Mouse (Mus musculus): ENCODE measurements at regions not wholly inside any gene's neighbourhood (a gene's known extent, or its start where the extent isn't known, plus 50 kb on each side); places are given as distances from the start of the nearest gene placed in this dataset.

DNA sequence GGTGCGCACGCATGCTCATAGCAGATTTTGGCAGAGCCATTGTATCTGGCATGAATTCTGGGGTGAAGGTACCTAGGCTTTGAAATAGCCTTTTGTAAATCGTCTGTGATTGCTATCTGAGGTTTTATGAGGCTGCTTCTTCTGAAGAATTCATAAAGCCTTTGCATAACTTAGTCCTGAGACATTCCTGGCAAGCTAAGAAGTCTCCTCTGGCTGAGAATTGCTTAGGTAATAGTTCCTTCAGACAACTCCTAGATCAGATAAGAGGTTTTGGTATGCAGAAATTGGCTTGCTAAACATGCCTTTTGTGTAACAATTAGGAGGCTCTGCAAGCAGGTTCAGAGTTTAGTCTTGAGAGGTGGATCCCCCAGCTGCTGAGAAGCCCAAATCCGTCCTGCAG, 82.7 kb downstream of the Pmp22 start:
- Histone ChIP-seq H3K36me3 (ENCODE audit: control insufficient read depth, insufficient read depth, low read length) (no peaks in the 10 kb centered on the region), H3K27ac (ENCODE audit: low read depth, low read length) (no peak overlapping the region), H3K4me3 (ENCODE audit: low read length) (no peak overlapping the region), H3K9me3 (ENCODE audit: control insufficient read depth, low read length) (no peaks in the 10 kb centered on the region), H3K27me3 (ENCODE audit: control insufficient read depth, insufficient read depth, low read length) (no peaks in the 10 kb centered on the region), H3K9ac (ENCODE audit: low read depth, low read length) (no peak overlapping the region), H3K4me1 (ENCODE audit: control insufficient read depth, insufficient read depth, low read length) (no peaks in the 10 kb centered on the region), H3K4me2 (replicated peaks; ENCODE audit: low read depth, low read length) (no peak overlapping the region)
- no peak for ATAC-seq (ENCODE audit: low FRiP score, low TSS enrichment)
- 76% methylated on average over 4 of the region's 4 CpGs for WGBS

- H3K36me3 ChIP-seq (ENCODE audit: control insufficient read depth, insufficient read depth, low read length), result no peaks in the 10 kb centered on the region
- no peak for ATAC-seq (ENCODE audit: low FRiP score, low TSS enrichment)
- no peak overlapping the region for H3K27ac ChIP-seq (ENCODE audit: low read depth, low read length)
- no peak overlapping the region for H3K4me2 ChIP-seq (replicated peaks; ENCODE audit: low read depth, low read length)
- H3K9me3 ChIP-seq (ENCODE audit: control insufficient read depth, low read length), result no peaks in the 10 kb centered on the region
- H3K4me3 ChIP-seq (ENCODE audit: low read length), result no peak overlapping the region
- no peaks in the 10 kb centered on the region for H3K27me3 ChIP-seq (ENCODE audit: control insufficient read depth, insufficient read depth, low read length)
- no peaks in the 10 kb centered on the region for H3K4me1 ChIP-seq (ENCODE audit: control insufficient read depth, insufficient read depth, low read length)
- 8% methylated on average over 6 of the region's 6 CpGs for WGBS
- H3K9ac ChIP-seq (ENCODE audit: low read depth, low read length), result no peak overlapping the region
Observed at GRCm38 (mm10) chr11:63213043-63213442, 84.3 kb downstream of the Pmp22 start.

DNA sequence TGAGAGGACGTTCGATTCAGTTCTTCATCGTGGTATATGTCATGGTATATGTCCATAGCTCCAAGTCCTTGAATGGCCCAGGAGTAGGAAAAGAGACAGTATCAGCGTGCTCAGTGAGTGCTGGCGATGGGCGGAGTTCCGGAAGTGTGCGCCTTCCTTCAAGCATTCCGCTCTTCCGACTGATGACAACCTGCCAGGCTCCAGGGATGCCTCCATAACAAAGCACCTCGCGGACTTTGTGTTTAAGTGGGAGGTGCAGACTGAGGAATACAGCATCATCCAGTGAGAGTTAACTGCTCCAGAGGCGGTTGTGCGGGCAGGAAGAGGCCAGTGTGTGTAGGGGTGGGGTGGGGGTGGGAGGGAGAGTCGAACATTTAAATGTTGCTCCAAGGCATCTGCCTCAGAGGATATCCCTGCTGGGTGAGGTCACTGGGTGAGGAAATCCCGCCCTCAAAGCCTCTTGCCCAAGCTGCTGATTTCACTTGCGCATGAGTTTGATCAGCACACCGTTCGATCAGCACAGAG, 85.2 kb downstream of the Pmp22 start:
- Histone ChIP-seq H3K36me3 (ENCODE audit: control insufficient read depth, insufficient read depth, low read length) (no peaks in the 10 kb centered on the region), H3K4me3 (ENCODE audit: low read length) (no peak overlapping the region), H3K9ac (ENCODE audit: low read depth, low read length) (no peak overlapping the region), H3K27me3 (ENCODE audit: control insufficient read depth, insufficient read depth, low read length) (no peaks in the 10 kb centered on the region), H3K9me3 (ENCODE audit: control insufficient read depth, low read length) (no peaks in the 10 kb centered on the region), H3K27ac (ENCODE audit: low read depth, low read length) (no peak overlapping the region), H3K4me2 (replicated peaks; ENCODE audit: low read depth, low read length) (0 out of 2 replicates have a peak overlapping the region, but pooled peaks have one; percentile 2), H3K4me1 (ENCODE audit: control insufficient read depth, insufficient read depth, low read length) (no peaks in the 10 kb centered on the region)
- 56% methylated on average over 19 of the region's 19 CpGs for WGBS
- ATAC-seq (ENCODE audit: low FRiP score, low TSS enrichment), result no peak

GRCm38 (mm10) chr11:63215993-63216392, 87.2 kb downstream of the Pmp22 start:
- H3K4me2 ChIP-seq (replicated peaks; ENCODE audit: low read depth, low read length), result no peak overlapping the region
- no peak for ATAC-seq (ENCODE audit: low FRiP score, low TSS enrichment)
- no peaks in the 10 kb centered on the region for H3K27me3 ChIP-seq (ENCODE audit: control insufficient read depth, insufficient read depth, low read length)
- no peak overlapping the region for H3K4me3 ChIP-seq (ENCODE audit: low read length)
- H3K9me3 ChIP-seq (ENCODE audit: control insufficient read depth, low read length), result no peaks in the 10 kb centered on the region
- no peak overlapping the region for H3K9ac ChIP-seq (ENCODE audit: low read depth, low read length)
- H3K4me1 ChIP-seq (ENCODE audit: control insufficient read depth, insufficient read depth, low read length), result no peaks in the 10 kb centered on the region
- no peak overlapping the region for H3K27ac ChIP-seq (ENCODE audit: low read depth, low read length)
- WGBS, result 89% methylated on average over 2 of the region's 2 CpGs
- no peaks in the 10 kb centered on the region for H3K36me3 ChIP-seq (ENCODE audit: control insufficient read depth, insufficient read depth, low read length)

DNA sequence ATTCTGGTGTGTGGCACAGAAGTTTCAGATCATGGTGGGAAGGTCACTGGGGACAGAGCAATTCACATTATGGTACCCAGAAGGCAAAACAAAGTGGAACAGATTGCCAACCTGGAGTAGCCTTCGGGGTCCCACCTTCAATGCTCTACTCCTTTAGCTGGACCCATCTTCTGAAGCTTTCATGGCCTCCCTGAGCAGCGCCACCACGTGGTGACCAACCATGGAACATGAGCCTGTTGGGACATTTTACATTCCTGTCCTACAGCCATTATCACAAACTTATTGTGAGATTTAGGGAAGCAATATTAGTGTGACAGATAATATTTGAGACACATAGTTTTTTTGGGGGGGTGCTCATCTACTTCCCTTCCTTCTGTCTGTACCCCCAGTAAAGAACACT, 88.3 kb downstream of the Pmp22 start:
- H3K9me3 ChIP-seq (ENCODE audit: control insufficient read depth, low read length), result no peaks in the 10 kb centered on the region
- no peak for ATAC-seq (ENCODE audit: low FRiP score, low TSS enrichment)
- 69% methylated on average over 3 of the region's 3 CpGs for WGBS
- no peak overlapping the region for H3K27ac ChIP-seq (ENCODE audit: low read depth, low read length)
- H3K4me1 ChIP-seq (ENCODE audit: control insufficient read depth, insufficient read depth, low read length), result no peaks in the 10 kb centered on the region
- no peaks in the 10 kb centered on the region for H3K36me3 ChIP-seq (ENCODE audit: control insufficient read depth, insufficient read depth, low read length)
- no peak overlapping the region for H3K4me2 ChIP-seq (replicated peaks; ENCODE audit: low read depth, low read length)
- H3K4me3 ChIP-seq (ENCODE audit: low read length), result no peak overlapping the region
- no peaks in the 10 kb centered on the region for H3K27me3 ChIP-seq (ENCODE audit: control insufficient read depth, insufficient read depth, low read length)
- H3K9ac ChIP-seq (ENCODE audit: low read depth, low read length), result no peak overlapping the region

DNA sequence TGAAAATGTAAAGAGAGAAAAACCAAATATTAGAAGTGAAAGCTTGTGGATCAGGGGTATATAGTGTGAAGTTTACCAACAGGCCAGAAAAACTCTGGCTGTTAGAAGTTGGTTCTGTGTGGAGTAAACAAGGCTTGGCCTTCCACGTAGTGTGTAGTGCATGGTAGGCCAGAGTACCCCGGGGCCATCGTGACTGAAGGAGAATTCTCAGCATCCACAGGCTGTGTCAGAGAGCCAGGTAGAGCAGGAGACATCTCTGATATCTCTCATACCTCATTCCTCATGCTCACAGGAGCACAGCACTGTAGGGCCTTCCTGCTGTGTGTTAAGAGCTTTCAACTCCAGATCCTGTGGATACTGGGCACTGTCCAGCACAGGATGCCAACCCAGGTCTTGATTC, 97.7 kb downstream of the Pmp22 start:
- no peak for ATAC-seq (ENCODE audit: low FRiP score, low TSS enrichment)
- 99% methylated on average over 3 of the region's 3 CpGs for WGBS
- Histone ChIP-seq H3K27me3 (ENCODE audit: control insufficient read depth, insufficient read depth, low read length) (no peaks in the 10 kb centered on the region), H3K9ac (ENCODE audit: low read depth, low read length) (no peak overlapping the region), H3K9me3 (ENCODE audit: control insufficient read depth, low read length) (no peaks in the 10 kb centered on the region), H3K27ac (ENCODE audit: low read depth, low read length) (no peak overlapping the region), H3K4me2 (replicated peaks; ENCODE audit: low read depth, low read length) (no peak overlapping the region), H3K36me3 (ENCODE audit: control insufficient read depth, insufficient read depth, low read length) (no peaks in the 10 kb centered on the region), H3K4me1 (ENCODE audit: control insufficient read depth, insufficient read depth, low read length) (no peaks in the 10 kb centered on the region), H3K4me3 (ENCODE audit: low read length) (no peak overlapping the region)

- Histone ChIP-seq H3K9ac (ENCODE audit: low read depth, low read length) (no peak overlapping the region), H3K27ac (ENCODE audit: low read depth, low read length) (no peak overlapping the region), H3K9me3 (ENCODE audit: control insufficient read depth, low read length) (no peaks in the 10 kb centered on the region), H3K4me1 (ENCODE audit: control insufficient read depth, insufficient read depth, low read length) (no peaks in the 10 kb centered on the region), H3K27me3 (ENCODE audit: control insufficient read depth, insufficient read depth, low read length) (no peaks in the 10 kb centered on the region), H3K4me3 (ENCODE audit: low read length) (no peak overlapping the region), H3K4me2 (replicated peaks; ENCODE audit: low read depth, low read length) (no peak overlapping the region), H3K36me3 (ENCODE audit: control insufficient read depth, insufficient read depth, low read length) (no peaks in the 10 kb centered on the region)
- ATAC-seq (ENCODE audit: low FRiP score, low TSS enrichment), result no peak
- 81% methylated on average over 6 of the region's 6 CpGs for WGBS
Observed at GRCm38 (mm10) chr11:63230786-63231185, 102.0 kb downstream of the Pmp22 start.

- ATAC-seq (ENCODE audit: low FRiP score, low TSS enrichment), result no peak
- no peaks in the 10 kb centered on the region for H3K9me3 ChIP-seq (ENCODE audit: control insufficient read depth, low read length)
- no peaks in the 10 kb centered on the region for H3K27me3 ChIP-seq (ENCODE audit: control insufficient read depth, insufficient read depth, low read length)
- no peaks in the 10 kb centered on the region for H3K36me3 ChIP-seq (ENCODE audit: control insufficient read depth, insufficient read depth, low read length)
- H3K4me3 ChIP-seq (ENCODE audit: low read length), result no peak overlapping the region
- H3K4me1 ChIP-seq (ENCODE audit: control insufficient read depth, insufficient read depth, low read length), result no peaks in the 10 kb centered on the region
- no peak overlapping the region for H3K27ac ChIP-seq (ENCODE audit: low read depth, low read length)
- H3K4me2 ChIP-seq (replicated peaks; ENCODE audit: low read depth, low read length), result no peak overlapping the region
- H3K9ac ChIP-seq (ENCODE audit: low read depth, low read length), result no peak overlapping the region
- WGBS, result 84% methylated on average over 13 of the region's 13 CpGs
Observed at GRCm38 (mm10) chr11:63233172-63233966, 104.6 kb downstream of the Pmp22 start.

GRCm38 (mm10) chr11:63234481-63234880, 105.7 kb downstream of the Pmp22 start:
- 83% methylated on average over 6 of the region's 6 CpGs for WGBS
- ATAC-seq (ENCODE audit: low FRiP score, low TSS enrichment), result no peak
- no peak overlapping the region for H3K27ac ChIP-seq (ENCODE audit: low read depth, low read length)

More at GRCm38 (mm10) chr11:63234481-63234880, 105.7 kb downstream of the Pmp22 start:
- no peaks in the 10 kb centered on the region for H3K36me3 ChIP-seq (ENCODE audit: control insufficient read depth, insufficient read depth, low read length)
- H3K9me3 ChIP-seq (ENCODE audit: control insufficient read depth, low read length), result no peaks in the 10 kb centered on the region
- no peaks in the 10 kb centered on the region for H3K27me3 ChIP-seq (ENCODE audit: control insufficient read depth, insufficient read depth, low read length)
- H3K9ac ChIP-seq (ENCODE audit: low read depth, low read length), result no peak overlapping the region
- H3K4me3 ChIP-seq (ENCODE audit: low read length), result no peak overlapping the region
- H3K4me1 ChIP-seq (ENCODE audit: control insufficient read depth, insufficient read depth, low read length), result no peaks in the 10 kb centered on the region
- H3K4me2 ChIP-seq (replicated peaks; ENCODE audit: low read depth, low read length), result no peak overlapping the region
